Mouse (Mus musculus) liver, embryonic 11.5 days (tissue): ENCODE data around the gene Cenpb. TPM values are rescaled to one million over a fixed set of nuclear protein-coding genes. Genes with fewer than 3 reads are reported as not detected.
A peak's percentile ranks its signal among the peaks of the same experiment; 100 is the strongest.

Experiments
- ATAC-seq: fragments of 200-750 bp; cut with Nextera tagmentation; replicated peaks from 2 replicates; pipeline ENCODE4 v1.8.0; 2017; ENCODE audit warnings: moderate number of reproducible peaks, mild to moderate bottlenecking, moderate TSS enrichment, moderate library complexity; ENCODE audit not compliant: low FRiP score
- DNase-seq: peaks from one replicate; pipeline ENCODE4 v3.0.0-alpha.2; 2017; ENCODE audit warnings: low spot score
- H3K27ac ChIP-seq: fragments of 300-500 bp; sonication (generic); 2 replicates; pipeline ENCODE4 v1.5.1; 2014; ENCODE audit warnings: mild to moderate bottlenecking, low read depth, low read length, control low read depth
- H3K27me3 ChIP-seq: fragments of 300-500 bp; sonication (generic); replicated peaks from 2 replicates; pipeline ENCODE4 v1.6.1; 2014; ENCODE audit warnings: low read length, mixed read lengths; ENCODE audit not compliant: control insufficient read depth, insufficient read depth
- H3K36me3 ChIP-seq: fragments of 300-500 bp; sonication (generic); 2 replicates; pipeline ENCODE4 v1.6.1; 2014; ENCODE audit warnings: mild to moderate bottlenecking, low read length, moderate library complexity, mixed read lengths; ENCODE audit not compliant: control insufficient read depth, insufficient read depth
- H3K4me1 ChIP-seq: fragments of 300-500 bp; sonication (generic); replicated peaks from 2 replicates; pipeline ENCODE4 v1.6.1; 2014; ENCODE audit warnings: low read length, mixed read lengths; ENCODE audit not compliant: control insufficient read depth, insufficient read depth
- H3K4me2 ChIP-seq: fragments of 300-500 bp; sonication (generic); 2 replicates; pipeline ENCODE4 v1.6.1; 2014; ENCODE audit warnings: mild to moderate bottlenecking, control low read depth, moderate library complexity
- H3K4me3 ChIP-seq: fragments of 300-500 bp; sonication (generic); 2 replicates; pipeline ENCODE4 v1.5.1; 2014; ENCODE audit warnings: low read depth, low read length, control low read depth
- H3K9ac ChIP-seq: fragments of 300-500 bp; sonication (generic); 2 replicates; pipeline ENCODE4 v1.6.1; 2014; ENCODE audit warnings: low read depth, low read length, control low read depth
- H3K9me3 ChIP-seq: fragments of 300-500 bp; sonication (generic); 2 replicates; pipeline ENCODE4 v1.6.1; 2016; ENCODE audit warnings: low read length, inconsistent platforms, mixed read lengths; ENCODE audit not compliant: control insufficient read depth
- WGBS: fragments of 180-500 bp; shearing (Covaris S2); extraction: QIAGEN DNeasy Blood & Tissue Kit; methylation state at CpG from one replicate; pipeline ENCODE4 v1.1.7; 2014; 5-methylcytosine and 5-hydroxymethylcytosine counted together
- polyA plus RNA-seq: library from polyadenylated mRNA; unstranded; fragments of >200 nt; fragmentation: Nextera tagmentation; extraction: Ambion mirVana; gene quantifications from 2 replicates; pipeline ENCODE4 v1.2.1, GENCODE M21; 2014

The Cenpb gene
- polyA plus RNA-seq, 1 experiment from 2014 or later, result 4.9 TPM

GRCm38 (mm10) chr2:131134826-131135400 lies 45.0 kb downstream of the Cenpb start:
- Histone ChIP-seq H3K4me2 (peak overlapping the region; percentile 53), H3K4me1 (peaks cover 40% of the 10 kb centered on the region), H3K9me3 (no peaks in the 10 kb centered on the region), H3K4me3 (no peak overlapping the region), H3K36me3 (peaks cover 3% of the 10 kb centered on the region; the same call in 1 of the 2 replicates), H3K27me3 (no peaks in the 10 kb centered on the region), H3K27ac (peak overlapping the region; percentile 90), H3K9ac (peak overlapping the region; percentile 62)
- DNase-seq (peak; percentile 30), ATAC-seq (no peak)
- WGBS, result 73% methylated on average over 8 of the region's 8 CpGs

GRCm38 (mm10) chr2:131134381-131134780 lies 45.5 kb downstream of the Cenpb start:
- H3K27me3 ChIP-seq, result no peaks in the 10 kb centered on the region

GRCm38 (mm10) chr2:131132930-131133547 lies 46.8 kb downstream of the Cenpb start, which contains the start of gene Gm11037:
Gene Gm11037, plus strand, starts transcription at chr2:131133497.
- no peaks in the 10 kb centered on the region for H3K9me3 ChIP-seq
- H3K9ac ChIP-seq, result no peak within 1 kb of the TSS
- H3K36me3 ChIP-seq, result no peaks in the 10 kb centered on the region; the same call in 1 of the 2 replicates
- no peak within 1 kb of the TSS for H3K4me3 ChIP-seq
- H3K27ac ChIP-seq, result peak within 1 kb of the TSS; percentile 1; the same call in 1 of the 2 replicates
- ATAC-seq, result no peak
- peaks cover 57% of the 10 kb centered on the region for H3K4me1 ChIP-seq
- 86% methylated on average over 9 of the region's 9 CpGs for whole genome bisulfite sequencing
- H3K27me3 ChIP-seq, result no peaks in the 10 kb centered on the region
- no peak within 1 kb of the TSS for H3K4me2 ChIP-seq
- DNase-seq, result no peak

More at GRCm38 (mm10) chr2:131134381-131134780, 45.5 kb downstream of the Cenpb start:
- no peaks in the 10 kb centered on the region for H3K9me3 ChIP-seq
- H3K27ac ChIP-seq, result peak overlapping the region; percentile 90
- DNase-seq (peak; percentile 35), ATAC-seq (no peak)
- 41% methylated on average over 1 of the region's 1 CpGs for WGBS
- H3K4me3 ChIP-seq, result no peak overlapping the region
- no peak overlapping the region for H3K4me2 ChIP-seq
- peaks cover 44% of the 10 kb centered on the region for H3K4me1 ChIP-seq
- H3K9ac ChIP-seq, result peak overlapping the region; percentile 34
- H3K36me3 ChIP-seq, result peaks cover 3% of the 10 kb centered on the region; the same call in 1 of the 2 replicates

GRCm38 (mm10) chr2:131132111-131132888 lies 47.6 kb downstream of the Cenpb start:
- Histone ChIP-seq H3K4me2 (no peak overlapping the region), H3K9me3 (no peaks in the 10 kb centered on the region), H3K9ac (no peak overlapping the region), H3K27ac (no peak overlapping the region), H3K27me3 (no peaks in the 10 kb centered on the region), H3K4me1 (peaks cover 63% of the 10 kb centered on the region), H3K36me3 (no peaks in the 10 kb centered on the region; the same call in 1 of the 2 replicates), H3K4me3 (no peak overlapping the region)
- no peak for DNase-seq
- ATAC-seq, result no peak
- WGBS, result 84% methylated on average over 10 of the region's 10 CpGs

DNA sequence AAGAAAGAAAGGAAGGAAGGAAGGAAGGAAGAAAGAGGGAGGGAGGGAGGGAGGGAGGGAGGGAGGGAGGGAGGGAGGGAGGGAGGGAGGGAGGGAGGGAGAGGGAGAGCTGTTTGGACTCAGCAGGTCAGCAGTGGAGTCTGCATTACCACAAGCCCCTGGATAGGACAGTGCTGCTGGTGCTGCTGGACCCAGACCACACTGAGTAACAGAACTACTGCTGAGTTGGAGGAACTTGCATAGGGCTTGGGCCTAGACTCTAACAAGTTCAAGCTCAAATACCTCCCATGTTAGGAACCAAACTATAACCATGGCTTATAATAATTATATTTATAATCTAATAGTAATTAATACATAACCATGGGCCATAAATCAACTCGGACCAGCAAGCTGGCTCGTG lies 49.0 kb downstream of the Cenpb start:
- DNase-seq (no peak), ATAC-seq (no peak)
- 87% methylated on average over 2 of the region's 2 CpGs for WGBS
- Histone ChIP-seq H3K27me3 (no peaks in the 10 kb centered on the region), H3K4me3 (no peak overlapping the region), H3K9ac (no peak overlapping the region), H3K27ac (no peak overlapping the region), H3K9me3 (no peaks in the 10 kb centered on the region), H3K4me1 (peaks cover 66% of the 10 kb centered on the region), H3K4me2 (no peak overlapping the region), H3K36me3 (no peaks in the 10 kb centered on the region; the same call in 1 of the 2 replicates)

- WGBS, result 49% methylated on average over 5 of the region's 5 CpGs
- ATAC-seq, result peak; percentile 75
- Histone ChIP-seq H3K4me1 (peaks cover 59% of the 10 kb centered on the region), H3K9me3 (no peaks in the 10 kb centered on the region), H3K4me2 (peak overlapping the region; percentile 94), H3K9ac (no peak overlapping the region), H3K27me3 (no peaks in the 10 kb centered on the region), H3K36me3 (no peaks in the 10 kb centered on the region; the same call in 1 of the 2 replicates), H3K4me3 (no peak overlapping the region), H3K27ac (peak overlapping the region; percentile 20)
- DNase-seq, result no peak
These were observed 50.0 kb downstream of the Cenpb start for GRCm38 (mm10) chr2:131129836-131130235.

- H3K4me3 ChIP-seq, result peak overlapping the region; percentile 72
- WGBS, result 69% methylated on average over 3 of the region's 3 CpGs
These were observed 51.2 kb downstream of the Cenpb start for GRCm38 (mm10) chr2:131128636-131129157.

GRCm38 (mm10) chr2:131128211-131128610 lies 51.7 kb downstream of the Cenpb start:
- DNase-seq (no peak), ATAC-seq (no peak)
- peak overlapping the region; percentile 94 for H3K4me2 ChIP-seq
- no peaks in the 10 kb centered on the region for H3K9me3 ChIP-seq
- 79% methylated on average over 5 of the region's 5 CpGs for WGBS
- peaks cover 54% of the 10 kb centered on the region for H3K4me1 ChIP-seq
- no peaks in the 10 kb centered on the region for H3K36me3 ChIP-seq
- H3K4me3 ChIP-seq, result peak overlapping the region; percentile 72
- H3K27ac ChIP-seq, result no peak overlapping the region
- H3K27me3 ChIP-seq, result no peaks in the 10 kb centered on the region
- H3K9ac ChIP-seq, result peak overlapping the region; percentile 89

More at GRCm38 (mm10) chr2:131128636-131129157, 51.2 kb downstream of the Cenpb start:
- H3K9me3 ChIP-seq, result no peaks in the 10 kb centered on the region
- no peaks in the 10 kb centered on the region for H3K27me3 ChIP-seq
- DNase-seq, result no peak
- H3K36me3 ChIP-seq, result no peaks in the 10 kb centered on the region
- ATAC-seq, result no peak
- H3K4me1 ChIP-seq, result peaks cover 54% of the 10 kb centered on the region
- peak overlapping the region; percentile 34; the same call in 1 of the 2 replicates for H3K9ac ChIP-seq
- H3K27ac ChIP-seq, result peak overlapping the region; percentile 20; the same call in 1 of the 2 replicates
- H3K4me2 ChIP-seq, result peak overlapping the region; percentile 94
